Mouse (Mus musculus): ENCODE results near the gene Vps35l.

Gene Vps35l

GRCm38 (mm10) chr7:118733225-118733624 is 6.8 kb upstream of the Vps35l start:
- DNase-seq (ENCODE audit: low read depth): no peak

- DNase-seq (ENCODE audit: low read depth): peak; percentile 13
Measured at GRCm38 (mm10) chr7:118738730-118739129, 1.3 kb upstream of the Vps35l start.

DNA sequence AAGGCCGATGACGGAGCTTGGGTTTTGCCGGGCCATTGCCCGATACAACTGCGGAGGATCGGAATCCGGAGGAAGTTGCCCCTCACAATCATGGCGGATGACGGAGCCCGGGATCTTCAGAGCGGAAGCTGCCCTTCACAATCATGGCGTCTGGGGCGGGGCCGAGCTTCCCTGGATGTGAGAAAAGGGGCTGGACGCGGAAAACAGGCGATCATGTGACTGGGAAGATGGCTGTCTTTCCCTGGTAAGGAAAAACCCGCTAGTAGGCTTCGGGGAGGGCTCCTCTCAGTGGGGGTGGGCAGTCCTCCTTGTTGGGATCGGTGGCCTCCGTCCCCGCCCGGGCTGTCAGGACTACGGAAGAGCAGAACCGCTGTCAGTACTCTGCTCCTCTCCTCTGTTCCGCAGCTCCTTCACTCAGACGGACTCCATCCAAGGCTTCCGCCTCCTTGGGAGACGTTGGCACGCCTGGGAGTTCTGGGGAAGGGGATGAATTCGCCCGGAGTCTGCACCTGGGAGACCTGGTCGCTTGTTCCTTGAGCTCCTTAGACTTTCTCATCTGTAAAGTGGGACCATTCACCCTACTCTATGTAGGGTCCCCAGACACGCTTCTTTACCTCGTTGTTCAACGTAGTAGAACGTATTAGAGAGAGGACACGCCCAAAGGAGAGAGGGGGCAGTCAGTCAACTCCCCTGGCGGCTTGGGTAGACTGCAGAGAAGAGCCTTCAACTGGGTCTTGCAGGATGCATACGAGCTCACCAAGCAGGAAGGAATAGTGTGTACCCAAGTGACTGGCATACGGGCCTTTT is 709 bp downstream of the Vps35l start:
- DNase-seq (ENCODE audit: low read depth): peak; percentile 96

DNA sequence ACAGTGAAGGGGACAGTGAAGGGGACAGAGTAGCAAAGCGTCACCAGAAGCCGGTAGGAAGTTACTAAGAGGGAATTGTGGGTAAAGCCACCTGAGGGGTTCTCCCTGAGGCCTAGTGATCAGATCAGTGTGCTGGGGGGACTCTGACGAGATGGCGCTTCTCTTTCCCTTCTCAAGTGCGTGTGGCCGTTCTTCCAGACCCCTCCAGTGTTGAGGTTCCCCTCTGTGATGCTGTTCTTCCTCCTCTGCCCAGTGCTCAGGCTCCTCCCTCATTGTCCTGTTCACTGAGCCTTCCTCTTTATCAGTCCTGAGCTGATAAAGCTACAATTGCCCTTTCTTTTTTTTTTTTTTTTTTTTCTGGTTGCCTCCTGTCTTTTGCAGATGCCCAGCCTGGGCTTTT is 2.3 kb downstream of the Vps35l start:
- no peak for DNase-seq (ENCODE audit: low read depth)

DNA sequence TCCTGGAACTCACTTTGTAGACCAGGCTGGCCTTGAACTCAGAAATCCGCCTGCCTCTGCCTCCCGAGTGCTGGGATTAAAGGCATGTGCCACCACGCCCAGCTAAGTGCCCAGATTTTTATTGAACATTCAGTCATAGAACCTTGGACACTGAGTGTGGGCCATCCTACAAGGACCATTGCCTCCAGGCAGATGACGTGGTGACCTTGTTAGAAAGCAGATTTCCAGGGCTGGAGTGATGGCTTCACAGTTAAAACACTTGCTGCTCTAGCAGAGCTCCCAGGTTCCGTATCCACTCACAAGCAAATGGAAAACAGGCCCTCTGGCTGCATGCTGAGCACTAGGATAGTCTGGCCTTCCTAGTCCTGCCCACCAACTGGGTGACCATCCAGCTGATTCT is 4.7 kb downstream of the Vps35l start:
- DNase-seq (ENCODE audit: low read depth): no peak

DNA sequence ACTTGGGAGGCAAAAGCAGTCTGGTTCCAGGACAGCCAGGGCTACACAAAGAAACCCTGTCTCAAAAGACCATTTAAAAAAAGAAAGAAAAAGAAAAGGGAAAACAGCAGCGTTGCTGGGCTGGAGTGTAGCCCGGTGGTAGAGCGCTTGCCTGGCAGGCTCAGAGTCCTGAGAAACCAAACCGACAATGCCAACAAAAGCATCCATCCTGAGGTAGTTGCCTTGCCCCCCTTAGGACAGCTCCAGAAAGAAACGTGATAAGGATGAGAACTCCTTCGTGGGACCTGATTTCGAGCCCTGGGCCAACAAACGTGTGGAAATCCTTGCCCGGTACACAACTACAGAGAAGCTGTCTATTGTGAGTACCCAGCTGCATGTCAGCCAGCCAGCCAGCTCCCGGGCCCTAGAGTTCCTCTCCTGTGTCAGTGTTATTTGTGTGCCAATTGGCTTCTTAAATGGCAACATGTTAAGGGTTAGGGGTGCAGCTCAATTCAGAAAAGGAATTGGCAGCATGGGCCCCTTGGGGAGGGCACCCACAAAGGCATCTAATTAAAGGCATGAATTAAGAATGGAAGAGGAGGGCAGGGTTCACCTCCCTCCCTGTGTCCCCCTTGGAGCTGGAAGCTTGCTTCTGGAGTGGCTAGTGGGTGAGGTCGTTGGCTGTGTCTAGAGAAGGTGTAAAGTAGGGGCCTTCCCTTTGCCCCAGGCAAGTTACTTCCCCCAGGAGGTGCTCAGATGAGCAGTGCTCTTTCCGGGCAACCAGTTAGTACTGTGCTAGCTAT is 8.1 kb downstream of the Vps35l start:
- no peak for DNase-seq (ENCODE audit: low read depth)

GRCm38 (mm10) chr7:118749706-118750105 is 9.7 kb downstream of the Vps35l start:
- DNase-seq (ENCODE audit: low read depth): no peak

GRCm38 (mm10) chr7:118751625-118752024 is 11.6 kb downstream of the Vps35l start:
- no peak for DNase-seq (ENCODE audit: low read depth)

DNA sequence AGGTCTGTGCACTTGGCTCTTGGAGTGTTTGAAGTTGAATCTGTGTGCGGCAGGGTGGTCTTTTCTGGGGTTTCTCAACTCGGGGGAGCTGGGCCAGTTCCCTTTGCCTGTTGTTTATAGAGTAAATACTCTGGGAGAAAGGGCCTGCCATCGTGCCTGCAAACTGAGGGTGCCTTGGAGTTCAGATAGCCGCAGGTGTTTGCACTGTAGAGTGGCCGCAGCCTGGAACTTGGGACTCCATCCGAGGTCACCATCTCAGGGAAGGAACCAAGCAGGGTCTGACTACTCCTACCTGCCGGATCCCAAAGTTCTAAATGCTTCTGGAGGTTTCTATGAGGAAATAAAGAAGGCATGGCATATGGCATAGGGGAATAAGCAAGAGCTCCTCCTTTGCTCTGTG is 15.7 kb downstream of the Vps35l start:
- DNase-seq (ENCODE audit: low read depth): no peak

- no peak for DNase-seq (ENCODE audit: low read depth)
Measured at GRCm38 (mm10) chr7:118756490-118757265, 16.7 kb downstream of the Vps35l start.

DNA sequence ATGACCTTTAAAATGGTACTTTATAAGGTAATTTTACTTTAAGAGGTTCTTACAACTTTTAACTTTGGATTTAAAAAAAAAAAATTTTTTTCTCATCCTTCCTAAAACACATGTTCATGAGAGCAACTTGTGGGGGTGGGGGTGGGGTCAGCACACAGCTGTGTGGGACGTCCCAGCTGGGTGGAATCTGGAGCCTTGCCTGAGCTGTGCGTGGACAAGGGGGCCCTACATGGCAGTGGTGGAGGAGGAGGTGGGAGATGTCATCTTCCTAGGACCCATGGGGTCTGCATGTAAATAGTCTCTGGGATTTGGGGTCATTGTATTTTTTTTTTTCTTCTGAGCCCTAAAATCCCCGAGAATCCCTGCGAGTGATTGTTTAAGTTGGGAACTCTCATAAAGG is 18.3 kb downstream of the Vps35l start:
- no peak for DNase-seq (ENCODE audit: low read depth)

- no peak for DNase-seq (ENCODE audit: low read depth)
Measured at GRCm38 (mm10) chr7:118759372-118759771, 19.3 kb downstream of the Vps35l start.

DNA sequence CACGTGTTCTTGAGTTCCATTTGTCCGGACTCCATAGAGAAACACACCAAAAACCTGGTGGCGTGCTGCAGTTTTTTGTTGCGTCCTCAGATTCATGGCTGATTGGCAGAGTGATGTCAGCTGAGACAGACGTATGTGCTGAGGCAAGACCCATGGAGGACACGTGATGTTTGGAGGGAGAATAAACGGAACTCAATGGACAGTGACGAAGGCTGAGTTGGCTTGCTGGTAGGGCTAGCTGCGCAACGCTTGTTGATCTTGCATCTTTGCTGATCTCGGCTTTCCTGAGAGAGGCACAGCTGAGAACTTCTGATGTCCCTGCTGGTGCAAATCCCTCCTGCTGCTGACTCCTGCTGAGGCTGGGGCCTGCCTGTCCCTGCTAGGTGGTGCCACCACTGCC is 23.9 kb downstream of the Vps35l start:
- DNase-seq (ENCODE audit: low read depth): no peak

GRCm38 (mm10) chr7:118764725-118765124 is 24.7 kb downstream of the Vps35l start:
- no peak for DNase-seq (ENCODE audit: low read depth)

DNA sequence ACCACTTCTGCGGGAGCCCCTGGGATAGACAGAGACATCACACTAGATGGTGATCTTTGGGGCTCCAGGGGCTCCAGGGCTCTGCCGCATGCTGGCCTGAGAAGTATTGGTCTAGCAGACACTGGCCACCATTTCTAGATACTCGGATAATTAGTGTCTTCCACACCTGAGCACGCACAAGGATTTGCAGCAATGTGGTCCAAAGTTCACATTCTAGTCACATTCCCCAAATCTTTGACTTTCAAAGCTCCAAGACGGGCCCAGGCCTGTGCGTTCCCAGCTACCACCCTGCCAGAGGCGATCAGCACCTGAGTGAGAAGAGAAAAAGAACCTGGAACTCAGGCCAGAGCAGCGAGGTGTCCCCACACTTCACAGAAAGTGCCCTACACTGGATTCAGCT is 25.6 kb downstream of the Vps35l start:
- no peak for DNase-seq (ENCODE audit: low read depth)

- peak; percentile 85 for DNase-seq (ENCODE audit: low read depth)
Measured at GRCm38 (mm10) chr7:118766119-118766833, 26.2 kb downstream of the Vps35l start.

DNA sequence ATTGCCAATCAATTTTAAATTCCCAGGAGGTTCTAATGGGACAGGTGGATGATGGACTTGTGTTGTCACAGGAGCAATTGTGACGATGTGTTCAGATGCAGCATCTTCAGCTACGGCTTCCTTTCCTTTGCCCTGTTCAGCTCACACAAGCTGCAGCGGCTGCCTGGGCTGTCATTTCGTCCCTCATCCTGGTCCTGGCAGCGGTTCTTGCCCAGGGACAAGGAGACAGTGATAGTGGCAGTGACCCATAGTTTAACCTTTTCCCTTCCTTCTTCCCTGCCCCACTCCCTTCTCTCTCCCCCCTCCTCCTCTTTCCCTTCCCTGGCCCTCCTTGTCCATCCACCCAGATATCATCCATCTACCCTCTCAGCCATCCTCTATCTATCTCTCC is 26.8 kb downstream of the Vps35l start:
- DNase-seq (ENCODE audit: low read depth): no peak

DNA sequence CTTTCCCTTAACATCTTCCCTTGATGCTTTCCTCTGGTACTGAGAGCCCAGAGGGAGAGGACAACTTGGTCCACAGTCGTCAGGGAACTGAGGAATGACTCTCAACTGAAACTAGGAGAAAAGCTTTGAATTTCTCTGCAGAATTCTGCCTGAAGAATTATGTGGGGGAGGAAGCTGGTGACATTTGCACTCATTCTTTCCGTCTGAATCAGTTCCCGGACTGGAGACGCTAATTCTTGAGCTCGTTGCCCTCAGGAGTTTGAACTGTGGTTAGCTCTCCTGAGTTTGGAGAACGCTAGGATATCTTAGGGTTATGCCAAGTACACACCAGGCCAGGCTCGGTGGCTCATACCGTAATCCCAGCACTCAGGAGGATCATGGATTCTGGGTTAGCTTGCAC is 29.2 kb downstream of the Vps35l start:
- no peak for DNase-seq (ENCODE audit: low read depth)

DNA sequence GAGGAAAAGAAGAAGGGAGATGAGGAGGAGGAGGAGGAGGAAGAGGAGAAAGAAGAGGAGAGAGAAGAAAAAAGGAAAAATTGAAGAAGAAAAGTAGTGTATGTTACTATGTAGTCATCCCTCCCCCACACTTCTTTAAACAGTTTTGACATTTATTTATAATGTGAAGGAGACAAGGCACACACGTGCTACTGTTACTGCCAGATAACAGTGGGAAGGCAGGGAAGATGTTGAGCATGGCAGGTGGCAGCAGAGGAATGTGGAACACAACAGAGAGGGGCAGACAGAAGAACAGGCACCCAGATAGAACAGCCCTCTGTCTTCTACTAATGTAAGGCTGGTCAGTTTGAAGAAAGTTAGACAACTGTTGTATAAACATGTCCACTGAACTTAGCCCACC is 29.6 kb downstream of the Vps35l start:
- DNase-seq (ENCODE audit: low read depth): no peak

GRCm38 (mm10) chr7:118773027-118773426 is 33.0 kb downstream of the Vps35l start:
- no peak for DNase-seq (ENCODE audit: low read depth)

DNA sequence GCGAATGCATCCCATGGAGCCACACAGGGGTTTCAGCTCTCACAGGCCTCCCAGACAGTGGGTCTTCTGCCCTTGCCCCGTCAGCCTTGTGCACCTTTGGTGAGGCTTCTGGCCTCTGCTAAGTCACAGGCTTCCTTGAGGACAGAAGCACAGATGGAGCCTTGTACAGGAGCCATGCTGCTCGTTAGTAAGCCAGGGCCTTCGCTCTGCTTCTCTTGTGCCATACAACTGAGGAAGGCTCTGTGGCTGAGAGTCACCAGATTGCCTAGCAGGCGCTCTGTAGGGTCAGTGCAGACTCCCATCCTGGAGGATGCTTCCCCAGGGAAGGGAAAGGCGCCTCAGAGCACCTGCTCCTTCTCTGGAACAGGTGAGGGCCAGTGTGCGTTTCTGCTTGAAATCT is 36.0 kb downstream of the Vps35l start:
- no peak for DNase-seq (ENCODE audit: low read depth)

- no peak for DNase-seq (ENCODE audit: low read depth)
Measured at GRCm38 (mm10) chr7:118776491-118776890, 36.5 kb downstream of the Vps35l start.
